Mouse (Mus musculus) spleen, adult 2 months (tissue): ENCODE measurements around the gene Rdx.

ENCODE experiments used
- CTCF ChIP-seq: fragments of 200-500 bp; IDR thresholded peaks from 2 replicates; pipeline ENCODE4 v1.5.1; 2011; ENCODE audit warnings: mild to moderate bottlenecking, inconsistent platforms; ENCODE audit not compliant: insufficient read depth, insufficient read length, insufficient replicate concordance; ENCODE audit errors: extremely low read depth
- POLR2A ChIP-seq: fragments of 200-500 bp; IDR thresholded peaks from 2 replicates; pipeline ENCODE4 v1.6.1; 2011; ENCODE audit warnings: low read depth, low read length, inconsistent platforms

DNA sequence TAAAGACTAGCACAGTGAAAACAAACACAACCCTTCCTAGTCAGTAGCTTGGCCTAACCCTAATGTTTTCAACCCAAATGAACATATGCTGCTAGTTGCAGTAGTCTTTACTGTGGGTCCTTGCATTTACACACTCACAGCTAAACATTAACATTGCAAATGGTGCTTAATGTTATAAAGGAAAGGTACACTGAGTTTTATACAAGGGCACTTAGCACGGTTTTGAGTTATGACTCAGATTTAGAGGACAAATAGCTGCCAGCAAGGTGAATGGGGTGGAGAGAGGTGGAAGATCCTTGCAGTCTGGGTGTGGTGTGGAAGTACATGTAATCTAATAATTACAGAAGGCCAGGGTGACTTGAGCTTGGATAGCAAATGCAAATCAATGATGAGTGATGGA lies 9.5 kb upstream of the Rdx start:
- no peak for TF ChIP-seq CTCF
- TF ChIP-seq POLR2A = no peak
